Mouse (Mus musculus): ENCODE measurements at regions not wholly inside any gene's neighbourhood (a gene's known extent, or its start where the extent isn't known, plus 50 kb on each side); places are given as distances from the start of the nearest gene placed in this dataset.
A peak's percentile ranks its signal among the peaks of the same experiment; 100 is the strongest.

DNA sequence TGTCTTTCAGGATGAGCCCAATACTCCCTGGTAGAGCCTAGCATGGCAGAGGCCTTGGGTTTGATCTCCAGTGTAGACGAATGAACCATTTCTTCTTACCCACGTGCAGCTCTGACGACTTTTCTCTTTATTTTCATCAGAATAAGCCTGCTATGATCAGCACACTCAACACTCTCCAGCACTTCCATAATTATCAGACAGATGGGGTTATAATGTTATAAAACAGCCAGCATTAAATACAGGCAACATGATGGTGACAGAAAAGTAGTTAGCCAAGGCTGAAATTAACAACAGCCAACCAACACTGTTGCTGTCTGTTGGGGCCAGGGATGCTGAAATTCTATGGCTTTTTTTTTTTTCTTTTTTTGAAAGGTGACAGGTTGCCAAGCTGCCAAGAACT lies 67.7 kb upstream of the Mkln1 start:
- WGBS = 79% methylated on average over 3 of the region's 3 CpGs
- no peak for DNase-seq (ENCODE audit: low spot score)
- ATAC-seq = no peak

DNA sequence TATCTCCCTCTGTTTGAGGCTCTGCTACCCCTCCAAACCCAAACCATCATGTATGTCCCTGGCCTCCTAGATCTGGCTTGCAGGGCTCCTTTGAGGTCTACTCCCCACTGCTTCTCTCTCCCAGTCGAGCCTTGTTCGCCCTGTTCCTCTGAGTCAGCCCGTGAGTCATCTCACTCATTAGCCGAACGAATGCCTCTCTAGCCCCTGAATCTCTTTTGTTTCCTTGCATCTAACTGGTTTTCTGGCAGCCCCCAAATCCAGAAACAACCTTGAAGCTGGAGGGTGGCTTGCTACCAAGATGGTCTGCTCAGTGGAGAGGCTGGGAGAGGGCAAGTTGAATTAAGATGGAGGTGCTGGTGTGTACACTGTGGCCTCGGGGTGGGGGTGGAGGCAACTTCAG lies 66.3 kb upstream of the Mkln1 start:
- Histone ChIP-seq H3K4me3 (ENCODE audit: low read depth, low read length) (no peak overlapping the region), H3K27ac (ENCODE audit: low read depth, low read length) (no peak overlapping the region), H3K9me3 (replicated peaks; ENCODE audit: control insufficient read depth, low read length) (no peaks in the 10 kb centered on the region), H3K27me3 (replicated peaks; ENCODE audit: control insufficient read depth, insufficient read depth, low read length) (no peaks in the 10 kb centered on the region), H3K4me1 (ENCODE audit: control insufficient read depth, insufficient read depth, low read length) (peaks cover 3% of the 10 kb centered on the region; the same call in 1 of the 2 replicates), H3K9ac (ENCODE audit: low read length) (no peak overlapping the region), H3K36me3 (ENCODE audit: control insufficient read depth, insufficient read depth, low read length) (no peaks in the 10 kb centered on the region), H3K4me2 (ENCODE audit: low read length) (no peak overlapping the region)
- 72% methylated on average over 6 of the region's 6 CpGs for WGBS
- ATAC-seq (no peak), DNase-seq (ENCODE audit: low spot score) (no peak)

More for the DNA sequence above, 67.7 kb upstream of the Mkln1 start:
- Histone ChIP-seq H3K4me1 (ENCODE audit: control insufficient read depth, insufficient read depth, low read length) (peaks cover 3% of the 10 kb centered on the region; the same call in 1 of the 2 replicates), H3K4me2 (ENCODE audit: low read length) (no peak overlapping the region), H3K27me3 (replicated peaks; ENCODE audit: control insufficient read depth, insufficient read depth, low read length) (no peaks in the 10 kb centered on the region), H3K9ac (ENCODE audit: low read length) (no peak overlapping the region), H3K4me3 (ENCODE audit: low read depth, low read length) (no peak overlapping the region), H3K36me3 (ENCODE audit: control insufficient read depth, insufficient read depth, low read length) (no peaks in the 10 kb centered on the region), H3K27ac (ENCODE audit: low read depth, low read length) (no peak overlapping the region), H3K9me3 (replicated peaks; ENCODE audit: control insufficient read depth, low read length) (no peaks in the 10 kb centered on the region)

DNA sequence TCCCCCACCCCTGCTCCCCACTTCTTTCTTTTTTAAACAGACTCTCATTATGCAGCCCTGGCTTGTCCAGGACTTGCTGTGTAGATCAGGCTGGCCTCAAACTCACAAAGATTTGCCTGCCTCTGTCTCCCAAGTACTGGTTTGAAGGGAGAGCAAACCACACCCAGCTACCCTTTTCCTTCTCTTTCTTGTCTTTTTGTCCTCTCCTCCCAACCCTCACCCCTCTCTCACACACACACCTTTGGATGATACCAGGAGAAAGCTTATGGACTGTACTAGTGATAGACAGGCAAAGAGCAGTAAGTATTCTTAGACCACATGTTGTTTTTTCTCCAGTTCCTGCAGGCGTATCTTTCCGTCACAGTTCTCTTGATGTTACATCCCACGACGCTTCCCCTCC lies 65.8 kb upstream of the Mkln1 start:
- no peaks in the 10 kb centered on the region for H3K9me3 ChIP-seq (replicated peaks; ENCODE audit: control insufficient read depth, low read length)
- no peak overlapping the region for H3K4me2 ChIP-seq (ENCODE audit: low read length)
- peaks cover 3% of the 10 kb centered on the region; the same call in 1 of the 2 replicates for H3K4me1 ChIP-seq (ENCODE audit: control insufficient read depth, insufficient read depth, low read length)
- H3K9ac ChIP-seq (ENCODE audit: low read length) = no peak overlapping the region
- H3K4me3 ChIP-seq (ENCODE audit: low read depth, low read length) = no peak overlapping the region
- H3K36me3 ChIP-seq (ENCODE audit: control insufficient read depth, insufficient read depth, low read length) = no peaks in the 10 kb centered on the region
- no peak for DNase-seq (ENCODE audit: low spot score)
- WGBS = 81% methylated on average over 4 of the region's 4 CpGs
- H3K27ac ChIP-seq (ENCODE audit: low read depth, low read length) = no peak overlapping the region
- H3K27me3 ChIP-seq (replicated peaks; ENCODE audit: control insufficient read depth, insufficient read depth, low read length) = no peaks in the 10 kb centered on the region
- ATAC-seq = no peak

DNA sequence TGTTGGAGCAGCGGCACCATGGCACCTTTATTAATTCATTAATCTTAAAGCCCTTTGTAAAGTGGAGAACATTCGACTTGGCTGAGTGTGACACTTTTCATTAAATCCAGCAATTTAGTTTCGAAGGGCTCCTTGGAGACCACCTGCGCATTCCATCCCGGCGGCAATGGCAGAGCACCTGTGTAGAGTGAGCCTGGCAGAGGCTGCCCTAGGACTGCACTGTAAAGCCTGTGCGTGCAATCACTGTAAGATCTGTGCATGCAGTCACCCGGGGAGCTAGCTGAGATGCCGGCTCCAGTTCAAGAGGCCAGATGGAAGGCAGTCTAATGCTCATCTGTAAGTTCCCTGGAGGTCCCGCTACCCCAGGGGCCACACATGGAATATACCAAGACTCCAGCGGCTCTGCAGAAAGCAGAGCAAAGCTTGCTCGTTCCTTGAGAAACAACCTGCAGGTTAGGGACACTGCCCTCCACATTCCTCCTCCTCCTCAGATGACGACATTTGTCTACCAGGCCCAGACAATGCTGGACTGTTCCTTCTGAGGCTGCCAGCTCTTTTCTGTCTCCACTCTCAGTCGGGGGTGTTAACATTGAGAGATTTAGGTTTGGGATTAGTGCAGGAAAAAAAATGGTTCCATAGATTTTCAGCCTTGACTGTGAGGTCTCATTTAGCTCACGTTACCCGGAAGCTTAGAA lies 65.2 kb upstream of the Mkln1 start:
- no peak overlapping the region for H3K9ac ChIP-seq (ENCODE audit: low read length)
- no peaks in the 10 kb centered on the region for H3K9me3 ChIP-seq (replicated peaks; ENCODE audit: control insufficient read depth, low read length)
- no peak overlapping the region for H3K27ac ChIP-seq (ENCODE audit: low read depth, low read length)
- WGBS = 50% methylated on average over 16 of the region's 16 CpGs
- ATAC-seq (no peak), DNase-seq (ENCODE audit: low spot score) (no peak)
- no peak overlapping the region for H3K4me2 ChIP-seq (ENCODE audit: low read length)
- H3K4me3 ChIP-seq (ENCODE audit: low read depth, low read length) = no peak overlapping the region
- no peaks in the 10 kb centered on the region for H3K36me3 ChIP-seq (ENCODE audit: control insufficient read depth, insufficient read depth, low read length)
- H3K27me3 ChIP-seq (replicated peaks; ENCODE audit: control insufficient read depth, insufficient read depth, low read length) = no peaks in the 10 kb centered on the region
- H3K4me1 ChIP-seq (ENCODE audit: control insufficient read depth, insufficient read depth, low read length) = peaks cover 3% of the 10 kb centered on the region; the same call in 1 of the 2 replicates

DNA sequence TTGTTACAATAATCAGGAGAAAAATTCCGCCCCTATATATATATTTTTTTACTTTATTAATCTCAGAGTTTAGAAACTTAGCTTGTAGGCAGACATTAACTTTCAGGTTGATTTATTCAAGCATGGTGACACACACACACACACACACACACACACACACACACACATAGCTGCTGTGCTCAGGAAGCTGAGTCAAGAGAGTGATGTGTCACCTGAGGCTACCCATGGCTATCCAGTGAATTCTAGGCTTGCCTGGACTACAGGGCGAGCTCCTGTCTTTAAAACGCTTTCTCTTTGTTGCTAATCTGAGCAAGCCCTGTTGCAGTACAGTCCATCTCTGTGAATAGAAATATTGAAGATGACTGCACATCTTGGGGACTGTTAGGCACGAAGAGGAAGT lies 64.4 kb upstream of the Mkln1 start:
- Histone ChIP-seq H3K4me2 (ENCODE audit: low read length) (no peak overlapping the region), H3K27ac (ENCODE audit: low read depth, low read length) (no peak overlapping the region), H3K36me3 (ENCODE audit: control insufficient read depth, insufficient read depth, low read length) (no peaks in the 10 kb centered on the region), H3K9ac (ENCODE audit: low read length) (no peak overlapping the region), H3K4me3 (ENCODE audit: low read depth, low read length) (no peak overlapping the region), H3K4me1 (ENCODE audit: control insufficient read depth, insufficient read depth, low read length) (peaks cover 3% of the 10 kb centered on the region; the same call in 1 of the 2 replicates), H3K27me3 (replicated peaks; ENCODE audit: control insufficient read depth, insufficient read depth, low read length) (no peaks in the 10 kb centered on the region), H3K9me3 (replicated peaks; ENCODE audit: control insufficient read depth, low read length) (no peaks in the 10 kb centered on the region)
- ATAC-seq (no peak), DNase-seq (ENCODE audit: low spot score) (no peak)
- WGBS = 91% methylated on average over 4 of the region's 4 CpGs

DNA sequence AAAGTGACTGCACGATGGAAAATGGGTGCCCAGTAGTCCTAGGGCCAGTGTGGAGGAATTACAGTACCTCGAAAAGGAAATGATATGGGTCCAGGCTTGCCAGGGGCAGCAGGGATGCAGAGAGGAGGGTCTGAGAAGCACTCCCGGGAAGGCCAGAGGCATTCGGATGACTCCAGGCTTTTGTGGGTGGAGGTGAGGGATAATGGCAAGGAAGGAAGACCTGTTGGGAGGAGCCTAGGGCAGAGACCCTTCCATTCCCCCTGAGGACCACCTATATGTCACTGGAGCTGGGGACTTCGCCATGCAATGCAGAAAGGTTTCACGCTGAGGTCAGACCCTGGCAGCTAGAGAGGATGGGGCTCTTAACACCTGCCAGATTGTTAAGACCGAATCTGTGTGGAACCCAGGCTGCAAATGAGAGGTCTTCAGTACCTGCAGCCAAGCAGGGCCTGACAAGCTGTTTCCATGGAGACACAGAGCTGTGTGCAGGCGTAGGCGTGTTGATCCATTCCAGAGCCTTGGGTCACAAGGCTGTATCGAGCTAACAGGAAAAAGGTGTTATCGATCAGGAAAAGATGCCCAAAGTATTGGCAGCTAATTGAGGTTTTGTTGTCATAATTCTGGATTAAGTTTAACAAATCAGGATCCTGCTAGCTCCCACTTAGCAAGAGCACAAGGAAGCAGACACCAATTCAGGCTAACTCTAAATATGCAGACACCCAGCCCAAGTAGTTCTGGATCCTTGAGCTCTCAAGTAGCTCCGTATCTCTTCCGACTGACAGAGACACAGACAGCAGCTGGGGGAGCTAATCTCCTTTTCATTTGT lies 59.2 kb upstream of the Mkln1 start:
- 0 out of 2 replicates have a peak overlapping the region, but pooled peaks have one; percentile 5 for H3K27ac ChIP-seq (ENCODE audit: low read depth, low read length)
- DNase-seq (ENCODE audit: low spot score) (peak; percentile 63), ATAC-seq (peak; percentile 54; the same call in 1 of the 2 replicates)
- H3K36me3 ChIP-seq (ENCODE audit: control insufficient read depth, insufficient read depth, low read length) = no peaks in the 10 kb centered on the region
- WGBS = 60% methylated on average over 13 of the region's 13 CpGs
- no peaks in the 10 kb centered on the region for H3K4me1 ChIP-seq (ENCODE audit: control insufficient read depth, insufficient read depth, low read length)
- H3K27me3 ChIP-seq (replicated peaks; ENCODE audit: control insufficient read depth, insufficient read depth, low read length) = no peaks in the 10 kb centered on the region
- no peak overlapping the region for H3K4me3 ChIP-seq (ENCODE audit: low read depth, low read length)
- H3K9ac ChIP-seq (ENCODE audit: low read length) = peak overlapping the region; percentile 14; the same call in 1 of the 2 replicates
- no peak overlapping the region for H3K4me2 ChIP-seq (ENCODE audit: low read length)
- no peaks in the 10 kb centered on the region for H3K9me3 ChIP-seq (replicated peaks; ENCODE audit: control insufficient read depth, low read length)

DNA sequence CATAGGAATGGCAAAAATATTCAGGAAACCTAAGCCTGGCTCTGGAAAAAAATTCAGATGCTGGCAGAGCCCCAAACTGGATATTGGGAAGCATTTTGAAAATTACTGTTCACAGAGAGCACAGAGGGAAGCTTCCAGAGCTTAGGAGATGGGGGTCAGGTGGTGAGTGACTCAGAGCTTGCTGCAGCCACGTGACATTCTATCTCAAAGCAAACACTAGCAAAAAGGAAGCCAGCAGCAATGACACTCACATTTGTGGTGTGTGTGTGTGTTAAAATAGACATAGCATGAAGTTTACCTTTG lies 58.6 kb upstream of the Mkln1 start:
- Histone ChIP-seq H3K9me3 (replicated peaks; ENCODE audit: control insufficient read depth, low read length) (no peaks in the 10 kb centered on the region), H3K4me3 (ENCODE audit: low read depth, low read length) (no peak overlapping the region), H3K27ac (ENCODE audit: low read depth, low read length) (no peak overlapping the region), H3K27me3 (replicated peaks; ENCODE audit: control insufficient read depth, insufficient read depth, low read length) (no peaks in the 10 kb centered on the region), H3K9ac (ENCODE audit: low read length) (no peak overlapping the region), H3K36me3 (ENCODE audit: control insufficient read depth, insufficient read depth, low read length) (no peaks in the 10 kb centered on the region), H3K4me2 (ENCODE audit: low read length) (no peak overlapping the region), H3K4me1 (ENCODE audit: control insufficient read depth, insufficient read depth, low read length) (no peaks in the 10 kb centered on the region)
- WGBS = 59% methylated on average over 1 of the region's 1 CpGs
- ATAC-seq (no peak), DNase-seq (ENCODE audit: low spot score) (no peak)

DNA sequence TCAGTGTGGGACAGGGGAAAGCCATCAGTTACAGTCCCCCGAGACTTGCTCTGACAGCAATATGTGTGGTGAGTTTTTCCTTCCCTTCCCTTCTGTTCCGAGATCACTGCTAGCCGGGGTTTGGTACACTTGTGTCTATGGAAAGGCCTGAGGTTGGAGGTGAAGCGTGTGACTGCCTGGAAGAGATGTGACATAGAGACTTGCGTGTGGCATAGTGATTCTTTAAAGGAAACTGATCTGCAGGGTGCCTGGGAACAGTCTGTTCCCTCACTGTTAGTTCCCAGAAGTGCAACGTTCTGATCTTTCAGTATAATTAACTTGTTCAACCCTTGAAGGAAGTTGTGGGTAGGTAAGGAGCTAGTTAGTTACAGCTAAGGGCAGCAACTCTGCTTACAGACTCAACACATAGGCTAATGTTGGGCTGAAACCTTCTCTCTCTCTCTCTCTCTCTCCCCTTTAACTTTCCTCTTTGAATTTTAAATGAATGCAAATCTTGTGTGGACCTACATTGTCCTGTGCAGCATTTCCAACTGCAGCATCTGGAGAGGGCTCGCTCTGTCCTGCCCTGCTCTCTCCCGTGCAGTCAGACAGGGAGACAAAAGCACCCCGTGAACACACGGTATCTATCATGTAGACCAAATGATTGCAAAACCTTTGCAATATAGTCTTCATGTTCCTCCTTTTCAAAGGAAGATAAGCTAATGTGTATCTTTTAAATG lies 53.0 kb upstream of the Mkln1 start:
- no peak overlapping the region for H3K27ac ChIP-seq (ENCODE audit: low read depth, low read length)
- no peak overlapping the region for H3K4me3 ChIP-seq (ENCODE audit: low read depth, low read length)
- H3K9ac ChIP-seq (ENCODE audit: low read length) = no peak overlapping the region
- no peaks in the 10 kb centered on the region for H3K27me3 ChIP-seq (replicated peaks; ENCODE audit: control insufficient read depth, insufficient read depth, low read length)
- no peaks in the 10 kb centered on the region for H3K36me3 ChIP-seq (ENCODE audit: control insufficient read depth, insufficient read depth, low read length)
- no peak overlapping the region for H3K4me2 ChIP-seq (ENCODE audit: low read length)
- no peaks in the 10 kb centered on the region for H3K9me3 ChIP-seq (replicated peaks; ENCODE audit: control insufficient read depth, low read length)
- no peaks in the 10 kb centered on the region for H3K4me1 ChIP-seq (ENCODE audit: control insufficient read depth, insufficient read depth, low read length)
- ATAC-seq (no peak), DNase-seq (ENCODE audit: low spot score) (no peak)
- WGBS = 50% methylated on average over 10 of the region's 10 CpGs
